Mouse (Mus musculus): ENCODE measurements around the gene Prss38. TPM values are rescaled to one million over a fixed set of nuclear protein-coding genes. Genes with fewer than 3 reads are reported as not detected.

Prss38 gene
- polyA plus RNA-seq, 1 experiment = not detected

DNA sequence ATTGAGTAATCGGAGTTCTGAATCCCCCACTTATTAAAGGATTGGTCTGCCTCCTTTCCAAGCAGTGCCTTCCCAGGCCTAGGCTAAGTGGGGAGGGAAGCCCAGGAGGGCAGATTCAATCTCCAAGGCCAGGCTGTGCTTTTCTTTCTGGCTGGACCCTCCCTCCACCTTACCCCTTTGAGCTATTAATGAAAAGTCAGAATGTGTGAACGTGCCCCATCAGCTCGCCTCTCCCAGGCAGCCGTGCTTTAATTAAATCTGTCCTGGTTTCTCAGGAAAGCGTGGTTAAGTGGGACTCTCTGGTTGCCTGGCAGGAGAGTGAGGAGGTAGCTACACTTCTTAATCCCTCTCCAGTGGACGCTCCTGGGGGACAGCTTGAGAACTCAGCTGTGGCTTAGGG, 45.8 kb downstream of the Prss38 start:
- WGBS = 85% methylated on average over 6 of the region's 6 CpGs
- Histone ChIP-seq H3K4me3 (replicated peaks; ENCODE audit: control insufficient read depth, low read depth, low read length) (no peak overlapping the region), H3K27ac (ENCODE audit: control insufficient read depth, insufficient read depth, low read depth, low read length, poor library complexity) (no peak overlapping the region), H3K4me1 (ENCODE audit: control insufficient read depth, insufficient read depth, low read length) (no peaks in the 10 kb centered on the region)
- no peak for TF ChIP-seq POLR2A (IDR thresholded peaks at IDR 0.05; ENCODE audit: borderline replicate concordance, control insufficient read depth, low read depth, low read length)
- TF ChIP-seq CTCF (IDR thresholded peaks at IDR 0.05; ENCODE audit: control insufficient read depth, insufficient read depth, low read length) = no peak

- WGBS = 86% methylated on average over 18 of the region's 18 CpGs
- no peak for TF ChIP-seq POLR2A (IDR thresholded peaks at IDR 0.05; ENCODE audit: borderline replicate concordance, control insufficient read depth, low read depth, low read length)
- TF ChIP-seq CTCF (IDR thresholded peaks at IDR 0.05; ENCODE audit: control insufficient read depth, insufficient read depth, low read length) = no peak
- Histone ChIP-seq H3K4me1 (ENCODE audit: control insufficient read depth, insufficient read depth, low read length) (no peaks in the 10 kb centered on the region), H3K4me3 (replicated peaks; ENCODE audit: control insufficient read depth, low read depth, low read length) (no peak overlapping the region), H3K27ac (ENCODE audit: control insufficient read depth, insufficient read depth, low read depth, low read length, poor library complexity) (no peak overlapping the region)
Measured at GRCm38 (mm10) chr11:59327625-59328024, 47.8 kb downstream of the Prss38 start.

DNA sequence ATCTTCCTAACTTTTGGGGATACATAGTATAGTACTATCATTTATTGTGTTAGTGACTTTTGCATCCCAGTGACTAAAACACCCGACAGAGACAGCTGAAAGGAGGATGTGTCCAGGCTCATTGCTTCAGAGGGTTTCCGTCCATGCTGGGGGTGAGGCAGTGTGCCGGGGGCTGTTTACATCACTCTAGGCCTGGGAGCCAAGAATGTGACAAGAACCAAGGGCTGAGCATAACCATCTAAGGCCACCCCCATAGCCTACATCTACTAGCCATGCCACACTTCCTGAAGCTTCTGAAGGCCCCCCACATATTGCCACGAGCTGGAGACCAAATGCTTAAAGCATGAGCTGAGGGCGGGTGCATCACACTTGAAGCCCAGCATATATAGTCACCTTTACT, 50.7 kb downstream of the Prss38 start:
- TF ChIP-seq CTCF (IDR thresholded peaks at IDR 0.05; ENCODE audit: control insufficient read depth, insufficient read depth, low read length) (no peak), POLR2A (IDR thresholded peaks at IDR 0.05; ENCODE audit: borderline replicate concordance, control insufficient read depth, low read depth, low read length) (no peak)
- WGBS = 66% methylated on average over 5 of the region's 5 CpGs
- H3K27ac ChIP-seq (ENCODE audit: control insufficient read depth, insufficient read depth, low read depth, low read length, poor library complexity) = no peak overlapping the region
- H3K4me3 ChIP-seq (replicated peaks; ENCODE audit: control insufficient read depth, low read depth, low read length) = no peak overlapping the region
- no peaks in the 10 kb centered on the region for H3K4me1 ChIP-seq (ENCODE audit: control insufficient read depth, insufficient read depth, low read length)

GRCm38 (mm10) chr11:59322988-59323387, 52.5 kb downstream of the Prss38 start:
- Histone ChIP-seq H3K27ac (ENCODE audit: control insufficient read depth, insufficient read depth, low read depth, low read length, poor library complexity) (no peak overlapping the region), H3K4me1 (ENCODE audit: control insufficient read depth, insufficient read depth, low read length) (no peaks in the 10 kb centered on the region), H3K4me3 (replicated peaks; ENCODE audit: control insufficient read depth, low read depth, low read length) (no peak overlapping the region)
- WGBS = 79% methylated on average over 3 of the region's 3 CpGs
- TF ChIP-seq CTCF (IDR thresholded peaks at IDR 0.05; ENCODE audit: control insufficient read depth, insufficient read depth, low read length) = no peak
- TF ChIP-seq POLR2A (IDR thresholded peaks at IDR 0.05; ENCODE audit: borderline replicate concordance, control insufficient read depth, low read depth, low read length) = no peak

Other genes with a start within 250 kb of the Prss38 start
- gene Obscn, start 239.3 kb downstream of the Prss38 start, polyA plus RNA-seq (2011; ENCODE audit: insufficient read depth, insufficient read length, low replicate concordance, missing spikeins) = 1.3 and 5.0 TPM in 2 replicates
- gene Iba57, start 211.9 kb downstream of the Prss38 start, polyA plus RNA-seq (2011; ENCODE audit: insufficient read depth, insufficient read length, low replicate concordance, missing spikeins) = 15.9 and 19.4 TPM in 2 replicates
- gene Gjc2, start 192.4 kb downstream of the Prss38 start, polyA plus RNA-seq (2011; ENCODE audit: insufficient read depth, insufficient read length, low replicate concordance, missing spikeins) = not detected in 2 replicates
- 40.5 and 53.7 TPM in 2 replicates for gene Guk1, start 183.4 kb downstream of the Prss38 start, polyA plus RNA-seq (2011; ENCODE audit: insufficient read depth, insufficient read length, low replicate concordance, missing spikeins)
- 17.6 and 28.0 TPM in 2 replicates for gene Mrpl55, start 173.2 kb downstream of the Prss38 start, polyA plus RNA-seq (2011; ENCODE audit: insufficient read depth, insufficient read length, low replicate concordance, missing spikeins)
- 19.0 and 32.8 TPM in 2 replicates for gene 2310033P09Rik, start 167.3 kb downstream of the Prss38 start, polyA plus RNA-seq (2011; ENCODE audit: insufficient read depth, insufficient read length, low replicate concordance, missing spikeins)
- gene Arf1, start 147.4 kb downstream of the Prss38 start, polyA plus RNA-seq (2011; ENCODE audit: insufficient read depth, insufficient read length, low replicate concordance, missing spikeins) = 72.4 and 90.6 TPM in 2 replicates
- gene Wnt3a, start 84.9 kb downstream of the Prss38 start, polyA plus RNA-seq (2011; ENCODE audit: insufficient read depth, insufficient read length, low replicate concordance, missing spikeins) = not detected in 2 replicates
- gene Wnt9a, start 68.7 kb downstream of the Prss38 start, polyA plus RNA-seq (2011; ENCODE audit: insufficient read depth, insufficient read length, low replicate concordance, missing spikeins) = 0.49 TPM in 1 of 2 replicates, not detected in the other
- gene Jmjd4, start 74.4 kb upstream of the Prss38 start, polyA plus RNA-seq (2011; ENCODE audit: insufficient read depth, insufficient read length, low replicate concordance, missing spikeins) = 1.4 and 2.8 TPM in 2 replicates
- gene Snap47, start 75.5 kb upstream of the Prss38 start, polyA plus RNA-seq (2011; ENCODE audit: insufficient read depth, insufficient read length, low replicate concordance, missing spikeins) = 3.8 and 14.4 TPM in 2 replicates
- 1.3 and 1.6 TPM in 2 replicates for gene Zfp867, start 96.8 kb upstream of the Prss38 start, polyA plus RNA-seq (2011; ENCODE audit: insufficient read depth, insufficient read length, low replicate concordance, missing spikeins)
- 4.2 and 7.9 TPM in 2 replicates for gene Zkscan17, start 151.1 kb upstream of the Prss38 start, polyA plus RNA-seq (2011; ENCODE audit: insufficient read depth, insufficient read length, low replicate concordance, missing spikeins)
- gene Nlrp3, start 165.9 kb upstream of the Prss38 start, polyA plus RNA-seq (2011; ENCODE audit: insufficient read depth, insufficient read length, low replicate concordance, missing spikeins) = 4.1 and 4.2 TPM in 2 replicates
- gene Olfr222, start 200.6 kb upstream of the Prss38 start, polyA plus RNA-seq (2011; ENCODE audit: insufficient read depth, insufficient read length, low replicate concordance, missing spikeins) = not detected in 2 replicates
- gene Olfr223, start 217.6 kb upstream of the Prss38 start, polyA plus RNA-seq (2011; ENCODE audit: insufficient read depth, insufficient read length, low replicate concordance, missing spikeins) = not detected in 2 replicates